Mouse (Mus musculus) MEL (cell line): ENCODE results near the gene Sipa1l1. TPM values are rescaled to one million over a fixed set of nuclear protein-coding genes. Genes with fewer than 3 reads are reported as not detected.

Experiments used
- DNase-seq: peaks from one replicate; pipeline ENCODE4 v3.0.0; 2011; ENCODE audit warnings: low read depth, low spot score
- H3K27ac ChIP-seq: 2 replicates; pipeline ENCODE4 v1.5.1; 2012; ENCODE audit warnings: low read depth, mild to moderate bottlenecking, control low read depth, low read length, moderate library complexity; ENCODE audit not compliant: control insufficient read depth
- H3K27me3 ChIP-seq, 2 experiments: fragments of 150-350 bp in 1 of 2; sonication (generic) in 1 of 2; 2 replicates each; pipeline ENCODE4 v1.6.1; 2012; ENCODE audit warnings: low read length in 2 of 2, mild to moderate bottlenecking in 2 of 2, improper control_type of control experiment in 1 of 2, moderate library complexity in 1 of 2; ENCODE audit not compliant: insufficient read depth in 2 of 2, control insufficient read depth in 1 of 2
- H3K36me3 ChIP-seq, 2 experiments: 2 replicates each; pipeline ENCODE4 v1.6.1; 2012 to 2014; ENCODE audit warnings: low read length in 2 of 2, improper control_type of control experiment in 1 of 2, inconsistent platforms in 1 of 2, mild to moderate bottlenecking in 1 of 2; ENCODE audit not compliant: insufficient read depth in 2 of 2, control insufficient read depth in 1 of 2
- H3K4me1 ChIP-seq, 2 experiments: fragments of 150-350 bp in 1 of 2; sonication (generic) in 1 of 2; 2 replicates each; pipeline ENCODE4 v1.6.1; 2012; ENCODE audit warnings: low read length in 2 of 2, improper control_type of control experiment in 1 of 2, mild to moderate bottlenecking in 1 of 2; ENCODE audit not compliant: insufficient read depth in 2 of 2, control insufficient read depth in 1 of 2
- H3K4me3 ChIP-seq, 2 experiments: fragments of 150-350 bp in 1 of 2; sonication (generic) in 1 of 2; 2 replicates each; pipeline ENCODE4 v1.5.1; 2012; ENCODE audit warnings: low read depth in 2 of 2, low read length in 2 of 2, mild to moderate bottlenecking in 2 of 2, moderate library complexity in 2 of 2, control low read depth in 1 of 2, improper control_type of control experiment in 1 of 2; ENCODE audit not compliant: control insufficient read depth in 1 of 2, insufficient read depth in 1 of 2
- H3K79me2 ChIP-seq: 2 replicates; pipeline ENCODE4 v1.6.1; 2012; ENCODE audit warnings: mild to moderate bottlenecking, low read length, moderate library complexity; ENCODE audit not compliant: control insufficient read depth, poor library complexity, insufficient read depth
- H3K9ac ChIP-seq: 2 replicates; pipeline ENCODE4 v1.6.1; 2012; ENCODE audit warnings: low read depth, mild to moderate bottlenecking, control low read depth, low read length, moderate library complexity; ENCODE audit not compliant: control insufficient read depth, poor library complexity, severe bottlenecking
- H3K9me3 ChIP-seq: fragments of 150-350 bp; sonication (generic); replicated peaks from 2 replicates; pipeline ENCODE4 v1.6.1; 2012; ENCODE audit warnings: mild to moderate bottlenecking, low read length, improper control_type of control experiment, moderate library complexity; ENCODE audit not compliant: insufficient read depth
- BHLHE40 ChIP-seq: IDR thresholded peaks from 2 replicates; pipeline ENCODE4 v1.6.1; 2012; ENCODE audit warnings: low read depth, mild to moderate bottlenecking, inconsistent platforms, low read length, improper control_type of control experiment, borderline replicate concordance
- CHD2 ChIP-seq: IDR thresholded peaks from 2 replicates; pipeline ENCODE4 v1.6.1; 2011; ENCODE audit warnings: low read length, improper control_type of control experiment
- CTCF ChIP-seq, 3 experiments: IDR thresholded peaks in 2 of 3; conservative IDR thresholded peaks in 1 of 3; 2 replicates each; pipeline ENCODE4 v1.5.1; 2011 to 2012; ENCODE audit warnings: low read length in 3 of 3, low read depth in 2 of 3, mild to moderate bottlenecking in 2 of 3, improper control_type of control experiment in 1 of 3, inconsistent platforms in 1 of 3, mixed read lengths in 1 of 3, moderate library complexity in 1 of 3; ENCODE audit not compliant: control insufficient read depth in 1 of 3, insufficient read depth in 1 of 3, poor library complexity in 1 of 3, severe bottlenecking in 1 of 3
- E2F4 ChIP-seq: IDR thresholded peaks from 2 replicates; pipeline ENCODE4 v1.6.1; 2011; ENCODE audit warnings: low read depth, low read length, improper control_type of control experiment, borderline replicate concordance
- EP300 ChIP-seq, 2 experiments: IDR thresholded peaks; 2 replicates each; pipeline ENCODE4 v1.6.1; 2011; ENCODE audit warnings: improper control_type of control experiment in 2 of 2, low read length in 2 of 2, low read depth in 1 of 2, mild to moderate bottlenecking in 1 of 2
- ETS1 ChIP-seq: IDR thresholded peaks from 2 replicates; pipeline ENCODE4 v1.6.1; 2012; ENCODE audit warnings: low read depth, mild to moderate bottlenecking, inconsistent platforms, low read length, improper control_type of control experiment, moderate library complexity
- GATA1 ChIP-seq: IDR thresholded peaks from 2 replicates; pipeline ENCODE4 v1.6.1; 2011; ENCODE audit warnings: low read depth, low read length, improper control_type of control experiment
- JUND ChIP-seq: IDR thresholded peaks from 2 replicates; pipeline ENCODE4 v1.6.1; 2011; ENCODE audit warnings: low read depth, mild to moderate bottlenecking, improper control_type of control experiment, low read length
- KAT2A ChIP-seq: conservative IDR thresholded peaks from 2 replicates; pipeline ENCODE4 v1.6.1; 2012; ENCODE audit warnings: low read depth, low read length, improper control_type of control experiment, inconsistent platforms
- MAFK ChIP-seq: IDR thresholded peaks from 2 replicates; pipeline ENCODE4 v1.6.1; 2011; ENCODE audit warnings: low read depth, mild to moderate bottlenecking, low read length, improper control_type of control experiment, borderline replicate concordance
- MEF2A ChIP-seq: IDR thresholded peaks from 2 replicates; pipeline ENCODE4 v1.6.1; 2014; ENCODE audit warnings: low read depth, mild to moderate bottlenecking, inconsistent platforms, low read length, improper control_type of control experiment; ENCODE audit not compliant: poor library complexity, insufficient replicate concordance, severe bottlenecking; ENCODE audit errors: extremely low read depth
- MXI1 ChIP-seq: IDR thresholded peaks from 2 replicates; pipeline ENCODE4 v1.6.1; 2011; ENCODE audit warnings: mild to moderate bottlenecking, low read depth, low read length, improper control_type of control experiment
- MYB ChIP-seq: IDR thresholded peaks from 2 replicates; pipeline ENCODE4 v1.6.1; 2011; ENCODE audit warnings: mild to moderate bottlenecking, low read depth, low read length, improper control_type of control experiment
- MYC ChIP-seq: IDR thresholded peaks from 2 replicates; pipeline ENCODE4 v1.6.1; 2011; ENCODE audit warnings: low read depth, mild to moderate bottlenecking, low read length, improper control_type of control experiment, moderate library complexity
- NRF1 ChIP-seq: IDR thresholded peaks from 2 replicates; pipeline ENCODE4 v1.6.1; 2014; ENCODE audit warnings: low read depth, mild to moderate bottlenecking, inconsistent platforms, low read length, improper control_type of control experiment, moderate library complexity; ENCODE audit not compliant: poor library complexity, insufficient read depth, severe bottlenecking
- POLR2A ChIP-seq, 2 experiments: IDR thresholded peaks; 2 replicates each; pipeline ENCODE4 v1.6.1; 2011 to 2012; ENCODE audit warnings: low read length in 2 of 2, mild to moderate bottlenecking in 2 of 2, control low read depth in 1 of 2, improper control_type of control experiment in 1 of 2, low read depth in 1 of 2, moderate library complexity in 1 of 2; ENCODE audit not compliant: control insufficient read depth in 1 of 2, insufficient read depth in 1 of 2, poor library complexity in 1 of 2
- POLR2AphosphoS5 ChIP-seq: IDR thresholded peaks from 2 replicates; pipeline ENCODE4 v1.6.1; 2012; ENCODE audit warnings: low read depth, borderline replicate concordance, mild to moderate bottlenecking, inconsistent platforms, low read length, moderate library complexity, mixed read lengths
- SIN3A ChIP-seq: IDR thresholded peaks from 2 replicates; pipeline ENCODE4 v1.6.1; 2012; ENCODE audit warnings: low read length, improper control_type of control experiment, inconsistent platforms
- SMC3 ChIP-seq: IDR thresholded peaks from 2 replicates; pipeline ENCODE4 v1.6.1; 2011; ENCODE audit warnings: low read depth, low read length, improper control_type of control experiment
- TAL1 ChIP-seq: IDR thresholded peaks from 2 replicates; pipeline ENCODE4 v1.6.1; 2012; ENCODE audit warnings: mild to moderate bottlenecking, inconsistent platforms, low read length, moderate library complexity, mixed read lengths
- TBP ChIP-seq: IDR thresholded peaks from 2 replicates; pipeline ENCODE4 v1.8.0; 2011; ENCODE audit warnings: low read depth, low read length, improper control_type of control experiment
- TCF12 ChIP-seq: IDR thresholded peaks from 2 replicates; pipeline ENCODE4 v1.6.1; 2014; ENCODE audit warnings: low read depth, mild to moderate bottlenecking, inconsistent platforms, low read length, improper control_type of control experiment, moderate library complexity
- ZC3H11A ChIP-seq: IDR thresholded peaks from 2 replicates; pipeline ENCODE4 v1.6.1; 2012; ENCODE audit warnings: low read depth, mild to moderate bottlenecking, inconsistent platforms, low read length, improper control_type of control experiment
- ZKSCAN1 ChIP-seq: IDR thresholded peaks from 2 replicates; pipeline ENCODE4 v1.6.1; 2012; ENCODE audit warnings: low read depth, mild to moderate bottlenecking, inconsistent platforms, low read length, improper control_type of control experiment, moderate library complexity
- ZMIZ1 ChIP-seq: IDR thresholded peaks from 2 replicates; pipeline ENCODE4 v1.6.1; 2012; ENCODE audit warnings: low read depth, mild to moderate bottlenecking, inconsistent platforms, low read length, improper control_type of control experiment, moderate library complexity
- ZNF384 ChIP-seq: IDR thresholded peaks from 2 replicates; pipeline ENCODE4 v1.6.1; 2012; ENCODE audit warnings: low read depth, mild to moderate bottlenecking, inconsistent platforms, low read length, improper control_type of control experiment
- polyA plus RNA-seq, 2 experiments: library from polyadenylated mRNA; stranded (reverse) in 1 of 2; unstranded in 1 of 2; fragments of >175 nt in 1 of 2; fragments of >200 nt in 1 of 2; gene quantifications; 2 replicates each; pipeline versions ENCODE4 v1.2.1 to v1.2.4; 2012; ENCODE audit warnings: low replicate concordance in 2 of 2, low read depth in 1 of 2; ENCODE audit not compliant: insufficient read length in 2 of 2, insufficient read depth in 1 of 2, missing spikeins in 1 of 2
- total RNA-seq: library from RNA; depleted of rRNA; stranded (reverse); fragments of 300-350 nt; gene quantifications from 2 replicates; pipeline ENCODE4 v1.2.3, GENCODE M21; 2012

Sipa1l1 gene
- total and polyA plus RNA-seq, 3 experiments, result 18.1 to 42.7 (median 19.3) TPM

GRCm38 (mm10) chr12:82226311-82227066, 57.4 kb downstream of the Sipa1l1 start:
- peaks cover 34% of the 10 kb centered on the region for H3K79me2 ChIP-seq
- H3K27ac ChIP-seq, result peak overlapping the region; percentile 97
- no peaks in the 10 kb centered on the region for H3K27me3 ChIP-seq
- no peak overlapping the region for H3K4me3 ChIP-seq
- H3K4me1 ChIP-seq, result peaks cover 49 to 65% of the 10 kb centered on the region in 2 experiments
- peaks cover 0 to 68% of the 10 kb centered on the region in 2 experiments; a peak in 2 of 4 replicates for H3K36me3 ChIP-seq
- H3K9ac ChIP-seq, result peak overlapping the region; percentile 49
- peak in 1 of 2 experiments; percentile 19; a peak in 1 of 4 replicates for TF ChIP-seq EP300 (IDR thresholded peaks at IDR 0.05; ENCODE audit: low read depth in 1 of 2, low read length in 2 of 2)
- TF ChIP-seq ZKSCAN1, result 0 out of 2 replicates have a peak, but pooled peaks have one; percentile 53
- no peak for TF ChIP-seq CHD2
- H3K9me3 ChIP-seq, result no peaks in the 10 kb centered on the region
- DNase-seq, result peak; percentile 36

DNA sequence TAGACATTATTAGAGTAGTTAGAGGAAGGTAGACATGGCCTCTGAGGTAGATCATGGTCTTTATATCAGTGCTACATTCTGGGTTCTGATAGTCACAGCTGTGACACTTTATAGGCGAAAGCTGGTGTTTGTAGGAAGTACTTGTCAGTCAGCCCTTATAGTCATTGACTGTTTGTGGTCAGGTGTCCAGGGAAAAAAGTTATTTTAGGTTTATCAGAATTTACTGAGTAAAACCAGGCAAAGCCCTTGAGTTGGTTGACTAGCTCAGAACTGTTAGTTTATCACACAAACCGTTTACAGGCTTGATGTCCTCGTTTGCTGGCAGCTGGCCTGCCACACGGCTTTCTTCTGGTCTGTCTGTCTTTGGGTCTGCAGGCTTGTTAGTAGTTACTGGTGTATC, 61.0 kb downstream of the Sipa1l1 start:
- Histone ChIP-seq H3K9me3 (no peaks in the 10 kb centered on the region), H3K9ac (peak overlapping the region; percentile 24), H3K27me3 (no peaks in the 10 kb centered on the region), H3K79me2 (peaks cover 39% of the 10 kb centered on the region)
- no peak for TF ChIP-seq ZNF384
- TF ChIP-seq MAFK, result no peak
- TF ChIP-seq EP300 (IDR thresholded peaks at IDR 0.05; ENCODE audit: low read depth in 1 of 2, low read length in 2 of 2), result peak; percentile 74 to 86
- TF ChIP-seq GATA1, result peak; percentile 58
- TF ChIP-seq NRF1, result no peak
- TF ChIP-seq JUND, result 0 out of 2 replicates have a peak, but pooled peaks have one; percentile 8
- no peak for TF ChIP-seq E2F4
- no peak for TF ChIP-seq POLR2AphosphoS5
- TF ChIP-seq SIN3A, result 0 out of 2 replicates have a peak, but pooled peaks have one; percentile 44
- TF ChIP-seq MYB, result peak; percentile 93
- peak; percentile 34 for TF ChIP-seq TAL1
- TF ChIP-seq MXI1, result no peak
- peak; percentile 84 for TF ChIP-seq ETS1
- no peak for TF ChIP-seq SMC3
- TF ChIP-seq KAT2A, result no peak
- no peak for TF ChIP-seq BHLHE40
- TF ChIP-seq POLR2A (IDR thresholded peaks at IDR 0.05; ENCODE audit: control insufficient read depth in 1 of 2, insufficient read depth in 1 of 2, low read depth in 1 of 2, low read length in 2 of 2, poor library complexity in 1 of 2), result no peak
- no peak for TF ChIP-seq TBP
- TF ChIP-seq ZC3H11A, result no peak
- TF ChIP-seq ZMIZ1, result no peak
- TF ChIP-seq MEF2A, result 0 out of 2 replicates have a peak, but pooled peaks have one; percentile 42
- no peak for TF ChIP-seq MYC
- no peak for TF ChIP-seq CTCF (IDR thresholded peaks at IDR 0.05 in 2 of 3, conservative IDR thresholded peaks at IDR 0.05 in 1 of 3; ENCODE audit: control insufficient read depth in 1 of 3, insufficient read depth in 1 of 3, low read depth in 2 of 3, low read length in 3 of 3, poor library complexity in 1 of 3, severe bottlenecking in 1 of 3)
- peak; percentile 66; the same call in 1 of the 2 replicates for TF ChIP-seq TCF12
- TF ChIP-seq, all 39 proteins: peak for 9
- Histone ChIP-seq H3K36me3 (peaks cover under 1 to 68% of the 10 kb centered on the region in 2 experiments; a peak in 3 of 4 replicates), H3K27ac (peak overlapping the region; percentile 79), H3K4me3 (no peak overlapping the region), H3K4me1 (peaks cover 46 to 62% of the 10 kb centered on the region in 2 experiments)
- peak; percentile 65 for DNase-seq
